In the genomic region with DNA sequence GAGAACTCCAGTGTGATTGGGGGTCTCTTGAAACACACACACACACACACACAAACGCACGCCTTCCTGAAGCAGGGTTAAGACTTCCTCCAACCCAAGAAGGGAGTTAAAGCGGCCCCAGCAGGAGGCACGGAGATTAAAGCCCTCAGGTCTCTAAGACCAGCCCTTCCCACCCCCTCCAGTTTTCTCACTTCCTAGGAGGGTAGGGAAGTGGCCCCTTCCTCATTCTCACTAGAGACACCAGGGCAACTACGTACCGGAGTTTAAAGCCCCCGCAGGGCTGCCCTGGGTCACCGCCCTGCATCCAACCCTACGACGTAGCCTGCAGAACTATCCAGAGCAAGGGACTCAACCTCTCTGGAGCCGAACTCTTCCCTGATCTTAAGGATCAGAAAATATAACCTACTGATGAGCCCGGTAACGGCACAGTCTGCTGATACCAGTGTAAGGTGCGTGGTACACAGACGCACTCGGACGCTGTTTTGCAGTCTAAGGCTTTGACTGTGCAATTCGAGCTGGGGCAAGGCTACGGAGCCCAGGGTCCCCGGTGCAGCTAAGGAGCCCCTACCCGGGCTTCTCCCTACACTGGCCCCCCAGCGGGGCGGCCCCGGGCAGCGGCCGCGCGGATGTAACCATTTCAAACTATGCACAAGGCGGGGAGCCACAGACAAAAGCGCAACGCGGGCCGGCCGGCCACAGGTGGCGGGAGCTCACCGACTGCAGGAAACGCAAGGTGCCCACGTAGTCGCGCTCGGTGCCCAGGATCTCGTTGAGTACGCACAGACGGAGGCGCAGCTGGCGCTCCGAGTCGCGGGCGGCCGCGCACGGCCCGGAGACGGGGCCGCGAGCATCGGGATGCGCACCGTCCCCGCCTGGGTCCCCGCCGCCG, we compare ENCODE assay signal across 8 mouse cellular contexts. TPM values are rescaled to one million over a fixed set of nuclear protein-coding genes. Genes with fewer than 3 reads are reported as not detected.
DNase-seq lines count a peak whose midpoint lies in the region; ATAC-seq and TF ChIP-seq lines count a peak whose summit lies in the region.

No protein-coding gene starts in this region.

- intact Hi-C loops in left cerebral cortex, postnatal 4 days (cut with DNase I) = loop anchor here (5.0 kb wide), 1 partner anchor 121 kb away; no protein-coding TSS in a partner anchor

- H3K36me3 ChIP-seq in G1E (replicated peaks) = no peaks in the 10 kb centered on the region

- no peak for TF ChIP-seq CTCF in G1E (IDR thresholded peaks at IDR 0.05; ENCODE audit: low read depth, low read length)
- TF ChIP-seq CTCF in embryonic fibroblast, embryonic 13.5 days (IDR thresholded peaks at IDR 0.05; ENCODE audit: borderline replicate concordance, insufficient read depth, low read length) = no peak

- ATAC-seq in G1E (ENCODE audit: extremely low read depth, insufficient number of reproducible peaks, low FRiP score, poor library complexity, severe bottlenecking) = no peak; the same call in 1 of the 2 replicates
- peak; percentile 15 for ATAC-seq in megakaryocyte-erythroid progenitor cell, adult 5-6 weeks (replicated peaks; ENCODE audit: low FRiP score, low TSS enrichment, poor library complexity, severe bottlenecking)

- peaks cover 21% of the 10 kb centered on the region for H3K4me1 ChIP-seq in G1E (ENCODE audit: insufficient read depth, low read depth, low read length)
- H3K4me1 ChIP-seq in embryonic fibroblast, embryonic 13.5 days (ENCODE audit: control insufficient read depth, insufficient read depth, low read length) = no peaks in the 10 kb centered on the region

- peaks cover 5% of the 10 kb centered on the region for H3K9me3 ChIP-seq in G1E (replicated peaks)

- peak overlapping the region; percentile 76 for H3K4me3 ChIP-seq in G1E (ENCODE audit: low read depth, low read length)
- peak overlapping the region; percentile 49 for H3K4me3 ChIP-seq in embryonic fibroblast, embryonic 13.5 days (ENCODE audit: insufficient read depth, low read length)

- H3K27me3 ChIP-seq in G1E (ENCODE audit: insufficient read depth, low read length) = peaks cover 28% of the 10 kb centered on the region

- H3K27ac ChIP-seq in embryonic fibroblast, embryonic 13.5 days (ENCODE audit: insufficient read depth, low read length) = no peak overlapping the region

- DNase-seq in cerebellum, adult 11-12 months = peak; percentile 20
- DNase-seq in cerebellum, postnatal 25 days = no peak
- DNase-seq in G1E (ENCODE audit: low spot score) = no peak
- DNase-seq in heart, postnatal 4 days = peak; percentile 59
- DNase-seq in left cerebral cortex, postnatal 4 days = peak; percentile 59
- peak; percentile 67 to 88 for DNase-seq in spleen, postnatal 4 days (ENCODE audit: low spot score in 2 of 2)

- no peak for TF ChIP-seq POLR2A in embryonic fibroblast, embryonic 13.5 days (IDR thresholded peaks at IDR 0.05; ENCODE audit: low read depth, low read length)

RNA-seq across cellular contexts. Expression of a gene that starts 0.6 kb away (rescaled TPM):
- total RNA-seq in G1E (2014; fragmentation: Nextera tagmentation) = 18.7 and 21.6 TPM in 2 replicates
- 3.8 and 4.0 TPM in 2 replicates for total RNA-seq in G1E (2017)
- polyA plus RNA-seq in G1E (2012) = 5.0 and 5.9 TPM in 2 replicates
- polyA plus RNA-seq in embryonic fibroblast, embryonic 13.5 days (2011; ENCODE audit: insufficient read length, low read depth, missing spikeins) = 2.2 and 2.9 TPM in 2 replicates
- total RNA-seq in heart, postnatal 4 days (2021) = 10 to 100 TPM; 13.8 to 14.8 TPM
- 10 to 100 TPM; 56.7 to 56.9 TPM for total RNA-seq in left cerebral cortex, postnatal 4 days (2021)
- total RNA-seq in megakaryocyte-erythroid progenitor cell, adult 5-6 weeks (2014; fragmentation: Nextera tagmentation) = 34.5 and 39.2 TPM in 2 replicates
- total RNA-seq in megakaryocyte-erythroid progenitor cell, adult 5-6 weeks (2017) = 9.2 and 10.0 TPM in 2 replicates

Comparison
In these comparisons a context has a peak if more than half of its experiments do, and no peak if none do; other contexts are left out.
1. DNase-seq: peak in cerebellum, adult 11-12 months (single experiment), heart, postnatal 4 days (single experiment), left cerebral cortex, postnatal 4 days (single experiment) and spleen, postnatal 4 days (2 of 2); none in cerebellum, postnatal 25 days (0 of 2) and G1E (single experiment).